Mouse (Mus musculus) spleen, postnatal 10 days (tissue): ENCODE results near the gene Tagap.
A peak's percentile ranks its signal among the peaks of the same experiment; 100 is the strongest.

Experiments
- DNase-seq, 2 experiments: peaks; one replicate each; pipeline ENCODE4 v3.0.0; 2021 to 2022; ENCODE audit warnings: low spot score in 2 of 2

Gene Tagap

GRCm38 (mm10) chr17:7925413-7926160 lies at the start of gene Tagap:
TSS of gene Tagap (plus strand) at chr17:7926000.
- peak in 1 of 2 experiments; percentile 62 for DNase-seq

- no peak for DNase-seq
Observed at GRCm38 (mm10) chr17:7876541-7876940, 49.3 kb upstream of the Tagap start.

DNA sequence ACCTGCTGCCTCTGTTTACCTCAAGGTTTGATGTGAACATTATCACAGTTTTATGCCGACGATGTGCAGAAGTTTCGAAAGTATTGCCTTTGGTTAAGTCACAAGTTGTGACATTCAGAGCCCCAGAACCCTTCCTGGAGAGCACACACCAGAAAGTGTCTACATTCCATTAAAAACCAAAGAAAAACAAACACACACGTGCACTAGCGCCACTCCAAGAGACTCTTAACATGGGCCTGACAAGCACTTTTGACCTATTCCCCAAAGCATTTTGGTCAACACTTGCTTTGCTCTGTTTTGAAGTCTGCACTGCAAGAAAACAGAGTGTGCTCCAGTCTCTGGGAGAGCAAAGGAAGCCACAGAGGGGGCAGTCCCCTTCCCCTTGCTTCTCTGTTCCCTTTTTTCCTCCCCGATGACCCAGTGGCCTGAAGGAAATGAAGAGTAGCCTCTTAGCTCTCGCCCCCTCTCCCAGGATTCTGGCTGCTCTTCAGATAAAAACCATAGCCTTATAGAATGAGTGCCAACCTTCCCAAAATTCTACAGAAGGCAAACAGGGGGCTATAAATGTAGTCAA lies 48.5 kb upstream of the Tagap start:
- no peak for DNase-seq

GRCm38 (mm10) chr17:7877878-7878277 lies 47.9 kb upstream of the Tagap start:
- DNase-seq: no peak

- DNase-seq: no peak
Observed at GRCm38 (mm10) chr17:7879529-7879928, 46.3 kb upstream of the Tagap start.

GRCm38 (mm10) chr17:7883126-7883525 lies 42.7 kb upstream of the Tagap start:
- DNase-seq: no peak

DNA sequence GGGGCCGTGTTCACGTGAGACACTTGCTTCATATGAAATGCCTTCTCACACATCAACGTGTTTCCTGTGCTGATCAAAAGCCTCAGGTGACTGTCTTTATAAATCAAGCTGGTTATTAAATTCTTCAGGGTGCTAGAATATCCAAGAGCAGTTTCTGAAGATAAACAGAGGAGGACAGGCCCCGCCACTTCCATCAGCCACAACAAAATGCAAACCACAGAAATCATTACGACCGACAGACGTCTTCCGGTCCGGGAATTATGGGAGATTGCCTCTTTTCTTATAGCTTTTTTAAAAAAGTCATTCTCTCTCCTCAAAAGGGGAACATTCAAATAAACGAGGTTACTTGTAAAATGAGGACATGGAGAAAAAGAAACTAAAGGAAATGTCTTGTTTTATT lies 41.2 kb upstream of the Tagap start:
- DNase-seq: no peak

DNA sequence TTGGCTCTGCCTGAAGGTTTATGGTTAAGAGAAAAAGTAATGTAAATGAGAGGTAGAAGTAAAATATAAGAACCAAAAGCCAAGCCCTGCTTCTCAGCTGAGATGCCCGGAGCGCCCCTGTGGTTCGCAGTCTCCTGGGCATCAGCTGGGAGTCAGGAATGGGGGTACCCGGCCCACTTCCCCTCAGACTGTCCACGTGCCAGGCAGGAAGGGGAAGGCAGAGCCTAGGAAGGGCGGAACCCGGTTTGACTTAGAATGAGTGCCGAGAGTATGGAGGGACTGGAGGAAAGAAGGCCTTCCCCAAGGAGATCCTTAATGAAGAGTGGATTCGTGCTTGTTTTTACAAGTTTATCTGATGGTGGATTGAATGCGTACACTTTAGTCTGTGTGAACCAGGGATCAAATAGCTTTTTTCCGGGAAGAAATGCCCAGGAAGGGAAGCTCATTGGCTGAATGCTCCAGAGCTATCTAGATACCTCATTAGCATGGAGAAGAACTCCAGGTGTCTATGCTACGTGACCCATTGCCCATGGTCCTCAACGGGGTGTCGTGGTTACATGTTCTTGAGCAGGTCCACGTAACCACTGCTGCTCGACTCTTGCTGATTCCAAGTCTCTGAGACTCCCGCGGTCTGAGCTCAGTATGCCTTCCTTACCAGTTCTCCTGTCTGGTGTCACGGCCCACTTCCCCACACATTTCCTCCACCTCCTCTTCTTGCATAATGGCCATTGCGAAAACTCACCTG lies 38.6 kb upstream of the Tagap start:
- no peak for DNase-seq

GRCm38 (mm10) chr17:7888291-7888690 lies 37.5 kb upstream of the Tagap start:
- no peak for DNase-seq

DNA sequence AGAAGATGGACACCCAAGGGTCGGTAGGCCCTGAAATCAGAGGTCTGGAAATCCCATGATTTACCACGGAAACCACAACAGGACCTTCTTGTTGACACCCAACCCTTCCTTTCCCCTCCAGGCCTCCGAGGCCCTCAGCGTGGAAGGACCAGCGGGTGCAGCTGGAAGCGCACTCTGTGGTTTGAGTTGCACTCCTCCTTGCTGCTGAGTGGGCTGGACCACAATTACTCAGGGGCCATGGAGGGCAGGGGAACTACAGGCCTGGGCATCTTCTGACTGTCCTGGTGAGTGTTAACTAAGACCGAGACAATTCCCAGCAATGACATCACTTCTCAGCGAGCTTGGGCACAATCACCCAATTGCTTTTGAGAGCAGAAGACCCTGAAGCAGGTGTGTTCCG lies 36.8 kb upstream of the Tagap start:
- no peak for DNase-seq

DNA sequence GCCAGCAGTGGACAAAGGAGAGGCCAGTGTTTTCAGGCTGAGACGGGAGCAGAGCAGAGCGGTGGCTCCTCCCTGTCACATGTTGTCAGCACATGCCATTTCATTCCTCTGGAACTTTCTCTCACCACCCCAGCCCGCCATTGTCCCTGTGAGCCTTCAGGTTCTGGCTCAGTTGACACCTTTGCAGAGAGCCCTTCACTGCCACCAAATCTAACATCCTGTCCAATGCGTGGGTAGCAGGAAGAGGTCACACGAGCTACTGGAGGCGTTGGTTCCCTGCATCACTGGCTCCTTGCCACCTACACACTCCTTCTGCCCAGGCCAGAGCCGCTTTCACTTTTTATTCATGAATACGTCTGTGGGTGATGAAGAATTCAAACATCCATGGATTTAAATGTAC lies 33.1 kb upstream of the Tagap start:
- DNase-seq: peak in 1 of 2 experiments; percentile 48

GRCm38 (mm10) chr17:7894094-7894493 lies 31.7 kb upstream of the Tagap start:
- no peak for DNase-seq

- DNase-seq: no peak
Observed at GRCm38 (mm10) chr17:7896047-7896635, 29.7 kb upstream of the Tagap start.

GRCm38 (mm10) chr17:7897120-7897519 lies 28.7 kb upstream of the Tagap start:
- no peak for DNase-seq

DNA sequence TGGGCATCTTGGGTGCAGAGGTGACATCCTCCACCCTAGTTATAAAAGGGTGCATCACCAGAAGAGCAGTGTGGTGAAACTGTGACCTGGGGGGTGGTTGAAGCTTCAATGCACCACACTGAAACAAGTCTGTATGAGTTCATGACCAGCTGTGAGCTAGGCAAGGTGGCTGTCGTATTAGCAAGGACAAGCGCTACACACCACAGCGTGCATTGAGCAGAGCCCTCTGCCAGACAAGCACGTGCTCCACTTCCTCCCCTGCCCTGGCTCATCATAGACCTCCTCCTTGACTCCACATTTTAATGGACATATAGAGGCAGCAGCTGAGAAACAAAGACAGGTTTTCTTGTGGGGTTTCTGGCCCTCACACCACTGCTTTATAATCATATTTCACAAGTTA lies 28.0 kb upstream of the Tagap start:
- no peak for DNase-seq

DNA sequence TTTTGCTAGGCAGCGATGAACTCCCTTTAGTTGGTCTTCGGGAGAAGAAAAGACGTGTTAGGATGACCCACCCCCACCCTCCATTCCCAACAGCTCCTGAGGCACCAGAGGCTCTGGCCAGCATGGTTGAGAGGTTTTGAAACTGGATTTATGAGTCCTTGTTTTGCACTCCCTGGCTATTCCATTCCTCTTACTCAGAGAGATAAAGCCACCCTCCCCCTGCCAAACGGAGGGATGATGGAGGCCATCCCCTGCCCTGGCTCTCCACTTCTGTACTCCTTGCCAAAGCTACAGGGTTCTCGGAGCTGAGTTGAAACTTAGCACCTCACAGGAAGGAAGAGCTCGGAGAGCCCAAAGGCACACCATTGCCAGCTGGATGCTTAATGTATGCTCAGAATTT lies 26.6 kb upstream of the Tagap start:
- no peak for DNase-seq

DNA sequence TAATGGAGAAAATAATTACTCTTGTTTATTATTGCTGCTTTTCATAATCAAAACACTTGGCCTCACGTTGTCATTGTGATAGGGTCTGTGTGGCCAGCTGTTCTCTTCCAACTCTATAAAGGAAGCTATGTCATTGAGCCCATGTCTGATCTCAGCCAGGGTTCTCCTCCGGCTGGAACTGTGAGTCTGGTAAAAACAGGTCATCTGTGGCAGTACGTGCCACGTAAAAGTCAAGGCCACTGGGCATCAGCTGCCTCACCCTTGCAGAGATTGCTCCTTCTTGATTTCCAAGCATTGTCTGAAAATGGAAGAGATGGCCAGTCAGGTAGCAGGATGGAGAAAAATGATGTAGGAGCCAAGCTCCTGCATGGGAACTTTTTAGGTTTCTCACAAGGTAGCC lies 25.8 kb upstream of the Tagap start:
- no peak for DNase-seq

- DNase-seq: no peak
Observed at GRCm38 (mm10) chr17:7901536-7901935, 24.3 kb upstream of the Tagap start.

- peak in 1 of 2 experiments; percentile 82 for DNase-seq
Observed at GRCm38 (mm10) chr17:7902362-7902761, 23.4 kb upstream of the Tagap start.

DNA sequence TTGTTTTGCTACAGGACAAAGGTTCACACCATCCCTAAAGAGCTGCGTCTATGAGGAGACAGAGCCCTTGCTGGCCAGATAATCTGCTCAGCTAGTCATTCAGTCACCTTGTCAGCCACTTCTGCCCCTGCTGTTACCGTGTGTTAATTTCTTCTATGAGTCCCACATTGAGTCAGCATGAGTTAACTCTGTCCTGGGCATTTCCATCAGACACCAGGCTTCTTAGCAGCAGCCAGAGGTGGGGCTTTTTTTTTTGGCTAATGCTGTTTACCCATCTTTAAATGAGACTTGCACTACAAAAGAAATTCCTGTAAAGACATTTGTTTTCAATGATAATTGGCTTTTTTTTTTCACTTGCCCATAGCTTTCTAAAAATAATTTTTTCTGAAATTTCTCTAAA lies 20.8 kb upstream of the Tagap start:
- DNase-seq: no peak

DNA sequence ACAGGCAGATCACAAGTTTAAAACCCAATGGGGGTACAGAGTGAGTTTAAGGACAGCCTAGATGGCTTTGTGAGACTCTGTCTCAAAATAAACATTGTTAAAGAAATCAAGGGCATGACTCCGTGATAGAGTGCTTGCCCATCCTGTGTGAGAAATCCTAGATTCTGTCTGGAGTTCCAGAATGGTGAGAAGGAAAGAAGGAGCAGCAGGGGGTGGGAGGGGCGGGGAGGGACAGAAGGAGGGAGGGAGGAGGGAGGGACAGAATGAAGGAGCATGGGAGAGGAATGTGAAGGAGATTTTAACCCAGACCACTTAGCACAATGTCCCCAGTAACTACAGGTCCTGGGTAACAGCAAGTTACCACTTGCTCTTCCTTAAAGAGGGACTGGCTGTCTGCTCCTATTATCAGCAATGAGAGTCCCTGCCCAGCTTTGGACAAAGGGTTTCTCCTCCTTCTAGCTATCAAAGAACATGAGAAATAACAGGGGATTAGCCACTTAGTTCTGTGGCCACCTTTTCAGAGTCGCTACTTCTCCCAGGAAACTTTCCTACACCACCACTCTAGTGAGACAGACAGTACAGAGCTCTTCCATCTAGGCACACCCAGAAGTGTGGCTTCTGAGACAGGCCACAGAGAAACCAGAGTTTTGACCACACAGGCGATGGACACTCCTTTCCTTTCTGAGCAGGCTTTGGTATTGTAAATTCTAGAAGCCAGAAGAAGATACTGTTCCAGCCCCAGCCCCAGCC lies 19.7 kb upstream of the Tagap start:
- DNase-seq: no peak
